Mouse (Mus musculus): ENCODE data around the gene Wipi1. TPM values are rescaled to one million over a fixed set of nuclear protein-coding genes. Genes with fewer than 3 reads are reported as not detected.
"Not testable (repeated sequence)": the region's sequence is repeated elsewhere in the genome, so short reads cannot be mapped to it uniquely, and the experiment has no call there.

The Wipi1 gene
- 12.9 and 13.6 TPM in 2 replicates for polyA plus RNA-seq (2016; fragmentation: Nextera tagmentation; extraction: Ambion mirVana)

GRCm38 (mm10) chr11:109611303-109612149 is at the start of gene Wipi1:
TSS of gene Wipi1 (minus strand) at chr11:109611967.
- Histone ChIP-seq H3K9ac (peak within 1 kb of the TSS; percentile 59), H3K4me1 (peaks cover 16% of the 10 kb centered on the region), H3K27me3 (0 out of 2 replicates have a peak, but pooled peaks cover 12% of the 10 kb centered on the region), H3K36me3 (replicated peaks) (no peaks in the 10 kb centered on the region), H3K9me3 (no peaks in the 10 kb centered on the region), H3K27ac (0 out of 2 replicates have a peak within 1 kb of the TSS, but pooled peaks have one; percentile 32), H3K4me2 (peak within 1 kb of the TSS; percentile 91), H3K4me3 (replicated peaks) (peak within 1 kb of the TSS; percentile 61)
- peak; percentile 96 for ATAC-seq (ENCODE audit: low FRiP score)
- WGBS, result under 1% methylated on average over 57 of the region's 58 CpGs

- not testable (repeated sequence) for H3K4me2 ChIP-seq; H3K27ac ChIP-seq; H3K4me1 ChIP-seq; H3K9me3 ChIP-seq; ATAC-seq (ENCODE audit: low FRiP score); H3K4me3 ChIP-seq (replicated peaks); H3K27me3 ChIP-seq; H3K9ac ChIP-seq
- 89% methylated on average over 8 of the region's 8 CpGs for WGBS
- H3K36me3 ChIP-seq (replicated peaks), result peaks cover 75% of the 10 kb centered on the region
Measured at GRCm38 (mm10) chr11:109660526-109660925, 48.8 kb upstream of the Wipi1 start.

- Histone ChIP-seq H3K36me3 (replicated peaks) (peaks cover 57% of the 10 kb centered on the region), H3K9me3 (no peaks in the 10 kb centered on the region), H3K27ac (no peak overlapping the region), H3K4me1 (peaks cover 22% of the 10 kb centered on the region), H3K27me3 (no peaks in the 10 kb centered on the region), H3K9ac (no peak overlapping the region), H3K4me2 (no peak overlapping the region), H3K4me3 (replicated peaks) (no peak overlapping the region)
- no peak for ATAC-seq (ENCODE audit: low FRiP score)
- WGBS, result 95% methylated on average over 7 of the region's 7 CpGs
Measured at GRCm38 (mm10) chr11:109656232-109656631, 44.5 kb upstream of the Wipi1 start.

- Histone ChIP-seq H3K9me3 (no peaks in the 10 kb centered on the region), H3K36me3 (replicated peaks) (peaks cover 40% of the 10 kb centered on the region), H3K4me3 (replicated peaks) (no peak overlapping the region), H3K27me3 (no peaks in the 10 kb centered on the region), H3K27ac (no peak overlapping the region), H3K9ac (no peak overlapping the region), H3K4me1 (peaks cover 28% of the 10 kb centered on the region), H3K4me2 (no peak overlapping the region)
- ATAC-seq (ENCODE audit: low FRiP score), result no peak
- WGBS, result 90% methylated on average over 6 of the region's 6 CpGs
Measured at GRCm38 (mm10) chr11:109654581-109654980, 42.8 kb upstream of the Wipi1 start.

- ATAC-seq (ENCODE audit: low FRiP score), result no peak
- peak overlapping the region; percentile 91 for H3K4me2 ChIP-seq
- WGBS, result 73% methylated on average over 8 of the region's 8 CpGs
- peaks cover 39% of the 10 kb centered on the region for H3K36me3 ChIP-seq (replicated peaks)
- H3K9ac ChIP-seq, result no peak overlapping the region
- no peaks in the 10 kb centered on the region for H3K9me3 ChIP-seq
- no peaks in the 10 kb centered on the region; the same call in 1 of the 2 replicates for H3K27me3 ChIP-seq
- 0 out of 2 replicates have a peak overlapping the region, but pooled peaks have one; percentile 0 for H3K4me3 ChIP-seq (replicated peaks)
- H3K4me1 ChIP-seq, result peaks cover 36% of the 10 kb centered on the region
- H3K27ac ChIP-seq, result no peak overlapping the region
Measured at GRCm38 (mm10) chr11:109653201-109653600, 41.4 kb upstream of the Wipi1 start.

GRCm38 (mm10) chr11:109652505-109652904 is 40.7 kb upstream of the Wipi1 start:
- Histone ChIP-seq H3K27ac (no peak overlapping the region), H3K27me3 (no peaks in the 10 kb centered on the region; the same call in 1 of the 2 replicates), H3K4me3 (replicated peaks) (peak overlapping the region; percentile 99), H3K4me1 (peaks cover 36% of the 10 kb centered on the region), H3K9me3 (no peaks in the 10 kb centered on the region), H3K4me2 (peak overlapping the region; percentile 91), H3K36me3 (replicated peaks) (peaks cover 39% of the 10 kb centered on the region), H3K9ac (peak overlapping the region; percentile 98)
- no peak for ATAC-seq (ENCODE audit: low FRiP score)
- WGBS, result 47% methylated on average over 6 of the region's 6 CpGs

GRCm38 (mm10) chr11:109651566-109652024 is 39.8 kb upstream of the Wipi1 start:
- H3K36me3 ChIP-seq (replicated peaks), result peaks cover 32% of the 10 kb centered on the region
- H3K4me1 ChIP-seq, result peaks cover 36% of the 10 kb centered on the region
- 1% methylated on average over 21 of the region's 21 CpGs for WGBS
- H3K27ac ChIP-seq, result peak overlapping the region; percentile 97
- ATAC-seq (ENCODE audit: low FRiP score), result peak; percentile 5; the same call in 1 of the 2 replicates
- no peaks in the 10 kb centered on the region for H3K9me3 ChIP-seq
- peak overlapping the region; percentile 98 for H3K9ac ChIP-seq
- peak overlapping the region; percentile 99 for H3K4me3 ChIP-seq (replicated peaks)
- no peaks in the 10 kb centered on the region; the same call in 1 of the 2 replicates for H3K27me3 ChIP-seq
- H3K4me2 ChIP-seq, result peak overlapping the region; percentile 91

GRCm38 (mm10) chr11:109650788-109651565 is 39.2 kb upstream of the Wipi1 start:
- ATAC-seq (ENCODE audit: low FRiP score), result peak; percentile 96
- under 1% methylated on average over 83 of the region's 90 CpGs for WGBS
- Histone ChIP-seq H3K4me1 (peaks cover 36% of the 10 kb centered on the region), H3K4me3 (replicated peaks) (peak overlapping the region; percentile 99), H3K36me3 (replicated peaks) (peaks cover 26% of the 10 kb centered on the region), H3K27ac (peak overlapping the region; percentile 97), H3K9ac (peak overlapping the region; percentile 98), H3K9me3 (no peaks in the 10 kb centered on the region), H3K27me3 (no peaks in the 10 kb centered on the region; the same call in 1 of the 2 replicates), H3K4me2 (peak overlapping the region; percentile 91)

- Histone ChIP-seq H3K4me2 (peak overlapping the region; percentile 91), H3K9me3 (no peaks in the 10 kb centered on the region), H3K27me3 (no peaks in the 10 kb centered on the region; the same call in 1 of the 2 replicates), H3K36me3 (replicated peaks) (peaks cover 17% of the 10 kb centered on the region), H3K4me1 (peaks cover 36% of the 10 kb centered on the region), H3K4me3 (replicated peaks) (peak overlapping the region; percentile 99), H3K27ac (peak overlapping the region; percentile 97), H3K9ac (peak overlapping the region; percentile 66)
- ATAC-seq (ENCODE audit: low FRiP score), result peak; percentile 86
- WGBS, result 1% methylated on average over 31 of the region's 31 CpGs
Measured at GRCm38 (mm10) chr11:109649975-109650701, 38.4 kb upstream of the Wipi1 start.

- H3K9me3 ChIP-seq, result no peaks in the 10 kb centered on the region
- 48% methylated on average over 8 of the region's 8 CpGs for WGBS
- no peak for ATAC-seq (ENCODE audit: low FRiP score)
- H3K4me3 ChIP-seq (replicated peaks), result peak within 1 kb of the TSS; percentile 99
- peak within 1 kb of the TSS; percentile 91 for H3K4me2 ChIP-seq
- H3K4me1 ChIP-seq, result peaks cover 36% of the 10 kb centered on the region
- peak within 1 kb of the TSS; percentile 66 for H3K9ac ChIP-seq
- H3K27ac ChIP-seq, result peak within 1 kb of the TSS; percentile 97
- no peaks in the 10 kb centered on the region; the same call in 1 of the 2 replicates for H3K27me3 ChIP-seq
- H3K36me3 ChIP-seq (replicated peaks), result peaks cover 9% of the 10 kb centered on the region
Measured at GRCm38 (mm10) chr11:109649206-109649605, 37.4 kb upstream of the Wipi1 start, which contains the start of gene Prkar1a. TSS of gene Prkar1a (plus strand) at chr11:109649405.

GRCm38 (mm10) chr11:109648510-109648909 is 36.7 kb upstream of the Wipi1 start:
- Histone ChIP-seq H3K4me3 (replicated peaks) (no peak overlapping the region), H3K4me1 (peaks cover 32% of the 10 kb centered on the region), H3K27ac (peak overlapping the region; percentile 97), H3K9ac (no peak overlapping the region), H3K4me2 (no peak overlapping the region), H3K36me3 (replicated peaks) (peaks cover 2% of the 10 kb centered on the region; the same call in 1 of the 2 replicates), H3K9me3 (no peaks in the 10 kb centered on the region), H3K27me3 (no peaks in the 10 kb centered on the region; the same call in 1 of the 2 replicates)
- no peak for ATAC-seq (ENCODE audit: low FRiP score)
- WGBS, result 59% methylated on average over 7 of the region's 7 CpGs
